Mouse (Mus musculus) cerebellum, adult 2 months (tissue): ENCODE measurements around the gene Slc17a8.

Source experiments
- CTCF ChIP-seq: fragments of 200-500 bp; IDR thresholded peaks from 2 replicates; pipeline ENCODE4 v1.5.1; 2011; ENCODE audit warnings: low read depth, mild to moderate bottlenecking, control low read depth, low read length, moderate library complexity, borderline replicate concordance; ENCODE audit not compliant: insufficient read depth
- POLR2A ChIP-seq: fragments of 200-500 bp; IDR thresholded peaks from 2 replicates; pipeline ENCODE4 v1.6.1; 2011; ENCODE audit warnings: low read length, control low read depth, borderline replicate concordance; ENCODE audit not compliant: insufficient read depth

DNA sequence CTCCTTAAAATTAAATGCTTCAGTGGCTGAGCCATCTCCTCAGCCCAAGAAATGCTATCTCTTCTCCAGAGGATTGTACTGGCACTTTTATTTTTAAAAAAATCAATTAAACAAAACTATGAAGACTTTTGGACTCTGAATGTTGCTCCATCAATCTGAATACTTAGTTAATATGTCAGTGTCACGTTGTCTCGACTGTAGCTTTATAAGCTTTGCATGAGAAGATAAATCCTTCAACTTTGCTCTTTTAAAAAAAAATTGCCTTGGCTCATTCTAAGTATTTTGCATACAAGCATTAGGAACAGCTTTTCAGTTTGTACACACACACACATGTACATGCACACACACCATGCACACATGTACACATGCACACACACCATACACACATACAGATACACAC lies 3.1 kb upstream of the Slc17a8 start:
- TF ChIP-seq CTCF (no peak), POLR2A (no peak)
